Mouse (Mus musculus) kidney, postnatal 36 days (tissue): ENCODE data around the gene Ccnd2.
A peak's percentile ranks its signal among the peaks of the same experiment; 100 is the strongest.

ENCODE experiments used
- DNase-seq, 2 experiments: peaks; one replicate each; pipeline ENCODE4 v3.0.0; 2021 to 2022; ENCODE audit warnings: mixed read lengths in 2 of 2

Ccnd2 gene

DNA sequence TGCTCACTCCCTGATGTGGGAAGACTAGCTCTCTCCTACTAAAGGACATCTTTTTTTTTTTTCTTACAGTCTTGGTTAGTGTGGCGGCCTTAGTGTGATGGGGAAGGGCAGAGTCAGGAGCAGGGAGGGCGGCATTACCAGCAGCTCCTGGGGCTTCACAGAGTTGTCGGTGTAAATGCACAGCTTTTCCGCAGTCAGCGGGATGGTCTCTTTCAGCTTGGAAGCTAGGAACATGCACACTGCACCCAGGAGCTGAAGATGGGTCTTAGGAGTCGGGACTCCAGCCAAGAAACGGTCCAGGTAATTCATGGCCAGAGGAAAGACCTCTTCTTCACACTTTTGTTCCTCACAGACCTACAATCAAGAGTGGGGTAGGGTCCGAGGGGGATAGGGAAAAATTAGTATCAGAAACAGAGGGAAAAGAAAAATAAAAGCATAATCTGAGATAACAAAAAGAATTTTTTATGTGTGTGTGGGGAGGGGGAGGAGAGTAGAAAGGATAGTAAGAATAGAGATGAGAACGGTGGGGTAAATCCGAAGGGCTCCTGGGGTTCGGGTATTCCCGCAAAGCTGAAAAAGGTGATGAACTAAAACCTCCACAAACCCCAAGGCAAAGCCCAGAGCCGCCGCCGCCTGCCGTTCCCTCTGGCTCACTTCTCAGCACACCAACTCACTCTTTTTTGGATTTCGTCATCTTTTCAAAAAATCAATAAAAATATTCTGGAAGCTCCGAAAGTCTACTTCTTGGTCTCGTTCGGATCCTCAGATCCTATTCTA lies 3.3 kb downstream of the Ccnd2 start:
- DNase-seq = peak in 1 of 2 experiments; percentile 36

DNA sequence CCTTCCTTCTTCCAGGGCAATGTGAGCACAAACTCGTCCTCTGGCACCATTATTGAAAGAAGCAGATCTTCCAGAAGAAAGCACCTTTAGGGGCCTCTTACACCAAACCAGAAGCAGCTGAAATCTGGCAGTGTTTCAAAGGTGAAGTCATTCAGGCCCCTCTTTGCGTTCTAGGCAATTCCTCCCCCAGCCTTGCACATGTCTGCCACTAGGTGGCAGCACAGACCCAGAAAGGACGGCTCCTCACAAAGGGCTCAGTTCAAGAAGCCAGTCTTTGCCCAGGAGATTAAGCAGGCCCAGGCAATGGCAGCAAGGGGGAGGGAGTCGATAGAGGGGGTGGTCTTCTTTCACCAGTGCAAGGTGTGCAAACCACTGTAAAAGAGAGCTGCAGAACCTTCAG lies 4.3 kb downstream of the Ccnd2 start:
- peak; percentile 82 to 89 for DNase-seq

DNA sequence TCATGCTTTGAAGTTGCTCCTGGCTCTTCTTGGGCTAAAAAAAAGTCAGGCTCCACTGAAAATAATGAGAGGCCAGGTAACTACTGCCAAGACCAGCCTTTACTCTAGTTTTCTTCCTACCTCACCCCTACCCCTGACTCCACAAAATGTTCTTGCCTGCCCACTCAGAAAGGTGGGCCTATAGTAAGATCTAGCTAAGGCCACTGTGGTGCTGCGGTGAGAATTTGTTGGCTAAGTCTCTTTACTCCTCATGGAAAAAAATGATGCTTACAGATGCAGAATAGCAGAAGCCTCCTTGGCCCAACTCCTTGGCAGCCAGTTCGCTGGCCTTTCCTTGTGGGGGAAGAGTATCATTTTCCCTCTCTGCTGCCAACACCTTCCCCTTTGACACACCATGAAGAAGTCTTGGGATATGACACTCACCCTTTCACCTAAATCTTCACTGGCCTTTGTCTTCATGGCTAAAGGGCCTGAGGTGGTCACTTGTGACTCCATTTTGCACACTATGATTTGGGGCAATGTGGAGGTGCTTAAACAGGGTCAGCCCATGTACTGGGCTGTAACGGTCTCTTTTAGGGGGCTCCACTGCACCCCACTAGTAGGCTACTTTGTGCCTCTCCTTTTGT lies 5.6 kb downstream of the Ccnd2 start:
- DNase-seq = no peak

DNA sequence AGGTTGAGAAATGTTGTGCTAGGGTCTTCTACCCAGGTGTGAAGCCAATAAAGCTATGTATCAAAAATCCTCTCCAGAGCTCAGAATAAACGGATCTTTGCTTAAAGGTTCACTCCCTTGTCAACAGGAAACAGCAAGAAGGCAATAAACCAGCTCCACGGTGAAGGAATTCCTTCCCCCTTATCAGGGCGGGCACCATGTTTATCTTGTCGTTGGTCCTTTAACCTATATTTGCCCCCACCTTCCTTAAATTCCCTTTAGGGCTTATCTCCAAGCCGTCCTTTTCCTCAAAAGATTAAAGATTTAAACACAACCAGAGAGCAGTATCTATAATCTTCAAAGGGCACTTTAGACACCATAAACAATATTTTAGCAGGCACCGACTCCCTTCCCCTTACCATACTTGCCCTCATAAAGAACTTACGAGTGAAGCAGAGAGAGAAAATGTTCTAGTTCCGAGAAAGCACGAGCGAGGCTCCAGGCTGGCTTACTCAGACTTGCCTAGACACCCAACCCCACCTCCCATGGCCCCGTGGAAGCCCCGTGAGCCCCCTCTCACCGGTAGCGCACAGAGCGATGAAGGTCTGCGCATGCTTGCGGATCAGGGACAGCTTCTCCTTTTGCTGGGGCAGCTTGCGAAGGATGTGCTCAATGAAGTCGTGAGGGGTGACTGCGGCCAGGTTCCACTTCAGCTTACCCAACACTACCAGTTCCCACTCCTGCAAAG lies 6.4 kb downstream of the Ccnd2 start:
- no peak for DNase-seq

DNA sequence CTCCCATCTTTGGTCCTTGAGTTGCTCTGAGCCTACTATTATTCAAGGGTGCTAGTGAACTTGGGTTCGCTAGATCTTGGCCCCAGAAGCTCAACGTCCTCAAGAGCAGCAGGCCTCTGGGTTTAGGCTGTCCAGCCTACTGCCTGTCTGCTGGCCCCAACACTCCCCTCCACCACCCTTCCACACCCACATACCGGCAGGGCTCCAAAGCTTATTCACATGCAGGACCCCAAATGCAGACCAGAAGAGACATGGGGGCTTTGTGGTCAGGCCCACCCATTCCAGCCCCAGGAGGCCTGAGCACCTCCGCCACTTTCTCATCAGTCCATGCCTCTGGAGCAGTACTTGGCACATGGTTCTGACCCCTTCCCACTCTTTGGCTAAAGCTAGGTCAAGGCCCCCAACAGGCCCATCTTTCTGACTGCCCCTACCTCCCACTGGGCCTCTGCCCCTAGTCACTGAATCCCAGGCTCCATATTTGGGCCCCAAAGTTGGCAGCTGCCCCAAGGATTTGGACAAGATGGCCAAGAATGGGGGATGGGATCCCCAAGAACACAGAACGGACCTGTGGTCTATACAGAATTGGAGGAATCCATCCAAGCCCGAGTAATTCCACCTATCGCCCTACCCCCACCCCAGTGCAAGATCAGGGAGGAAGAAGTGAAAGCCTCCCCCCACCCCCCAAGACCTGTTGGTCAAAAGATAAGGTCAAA lies 8.3 kb downstream of the Ccnd2 start:
- no peak for DNase-seq

DNA sequence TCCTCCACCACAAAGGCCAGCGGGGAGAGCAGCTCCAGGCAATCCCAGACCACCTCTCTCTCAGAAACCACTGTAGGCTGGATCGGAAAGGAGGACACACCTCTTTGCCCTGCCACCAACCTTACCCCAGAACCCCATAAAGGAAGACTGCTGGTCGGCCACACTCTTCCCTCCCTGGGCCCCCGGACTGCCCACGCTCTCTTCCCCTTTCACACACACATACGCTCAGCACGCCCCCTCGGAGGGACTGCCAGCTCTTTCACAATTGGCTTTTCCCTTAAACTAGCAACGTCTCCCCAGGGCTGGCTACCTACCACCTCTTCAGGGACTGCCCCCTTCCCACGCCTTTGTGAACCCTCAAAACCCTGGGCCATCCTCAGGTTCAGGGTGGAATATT lies 8.9 kb downstream of the Ccnd2 start:
- no peak for DNase-seq

DNA sequence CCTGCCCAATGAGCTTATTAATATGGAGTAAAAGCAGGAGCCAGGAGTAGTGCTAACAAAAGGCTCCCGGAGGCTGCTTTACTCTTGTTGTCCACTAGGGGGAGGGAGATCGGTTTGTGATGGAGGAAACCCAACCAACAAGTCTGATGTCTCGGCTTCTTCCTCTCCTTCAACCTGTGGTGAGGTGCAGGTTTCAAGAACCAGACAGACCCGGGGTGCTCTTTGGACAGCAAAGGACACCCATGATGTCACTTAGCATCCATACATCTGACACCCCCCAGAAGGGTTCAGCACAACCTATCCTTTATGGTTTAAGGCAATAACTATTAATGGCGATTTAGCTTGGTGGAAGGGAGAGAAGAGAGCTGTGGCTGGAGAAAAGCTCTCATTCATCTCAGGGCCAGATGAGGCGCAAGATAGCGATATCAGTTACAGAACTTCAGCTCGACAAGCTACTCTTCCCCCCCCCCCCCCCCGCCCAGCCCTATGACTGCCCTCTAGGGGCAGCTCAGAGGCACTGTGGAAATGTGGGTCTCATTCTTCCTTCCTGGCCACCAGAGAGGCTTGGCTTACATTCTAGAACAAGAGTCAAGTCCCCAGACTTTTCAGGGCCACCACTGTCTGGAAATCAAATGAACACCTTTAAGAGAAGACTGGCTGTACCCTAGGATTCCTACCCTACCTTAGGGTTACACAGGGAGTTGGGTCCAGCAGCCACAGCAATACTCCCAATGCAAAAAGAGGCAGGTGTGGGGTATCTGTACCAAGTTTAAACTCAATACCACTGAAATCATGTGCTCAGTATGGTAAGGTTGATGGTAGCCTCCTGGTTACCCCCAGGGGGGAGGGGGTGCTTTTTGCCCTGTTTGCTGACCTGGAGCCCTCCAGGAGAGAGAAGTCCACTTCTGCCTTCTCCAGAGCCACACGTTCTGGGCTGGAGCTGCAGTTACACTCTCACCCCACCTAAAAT lies 9.6 kb downstream of the Ccnd2 start:
- DNase-seq = peak in 1 of 2 experiments; percentile 52

DNA sequence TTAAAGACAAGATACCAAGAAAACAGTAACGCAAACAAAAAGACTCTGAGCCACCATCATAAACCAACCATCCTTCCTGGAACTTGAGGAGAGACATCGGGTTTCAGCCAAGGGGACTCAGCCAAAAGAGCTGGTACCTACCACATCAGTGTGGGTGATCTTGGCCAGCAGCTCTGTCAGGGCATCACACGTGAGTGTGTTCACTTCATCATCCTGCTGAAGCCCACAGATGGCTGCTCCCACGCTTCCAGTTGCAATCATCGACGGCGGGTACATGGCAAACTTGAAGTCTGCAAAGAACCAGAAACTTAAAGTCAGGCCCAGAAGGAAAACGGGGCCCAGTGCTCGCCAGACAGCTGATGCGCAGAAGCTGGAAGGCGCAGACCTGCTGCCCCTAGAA lies 13.0 kb downstream of the Ccnd2 start:
- DNase-seq = no peak

DNA sequence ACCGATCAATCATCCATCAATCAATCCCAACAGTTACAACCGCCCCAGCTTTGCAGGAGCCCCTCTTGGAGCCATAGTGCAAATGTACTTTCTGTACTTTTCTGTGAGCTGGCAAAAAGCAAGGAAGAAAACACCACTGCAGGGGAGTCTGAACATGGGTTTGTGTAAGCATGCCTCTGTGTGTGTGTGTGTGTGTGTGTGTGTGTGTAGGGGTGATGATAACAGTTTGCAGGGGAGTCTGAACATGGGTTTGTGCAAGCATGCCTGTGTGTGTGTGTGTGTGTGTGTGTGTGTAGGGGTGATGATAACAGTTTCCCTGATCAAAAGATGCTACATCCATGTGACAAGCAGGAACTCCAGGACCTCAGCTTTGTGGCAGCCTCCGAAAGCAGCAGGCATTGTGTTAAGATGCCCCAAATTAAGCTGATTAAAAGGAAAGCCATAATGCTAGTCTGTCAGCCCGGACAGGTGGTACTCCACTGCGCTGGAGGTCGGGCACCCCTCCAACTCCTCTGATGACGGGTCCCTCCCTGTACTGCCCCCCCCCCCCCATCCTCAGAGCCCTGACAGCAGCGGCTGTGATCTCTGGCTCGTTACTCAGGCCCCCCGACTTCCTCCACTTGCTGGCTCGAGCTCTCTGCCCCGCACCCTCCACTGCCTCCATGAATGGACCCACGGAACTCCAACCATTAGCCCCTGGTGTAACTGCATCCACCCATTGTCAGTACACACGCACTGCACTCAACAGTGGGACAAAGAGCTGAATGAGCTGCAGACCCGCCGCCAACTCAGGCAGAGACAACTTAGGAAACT lies 18.4 kb downstream of the Ccnd2 start:
- DNase-seq = no peak

DNA sequence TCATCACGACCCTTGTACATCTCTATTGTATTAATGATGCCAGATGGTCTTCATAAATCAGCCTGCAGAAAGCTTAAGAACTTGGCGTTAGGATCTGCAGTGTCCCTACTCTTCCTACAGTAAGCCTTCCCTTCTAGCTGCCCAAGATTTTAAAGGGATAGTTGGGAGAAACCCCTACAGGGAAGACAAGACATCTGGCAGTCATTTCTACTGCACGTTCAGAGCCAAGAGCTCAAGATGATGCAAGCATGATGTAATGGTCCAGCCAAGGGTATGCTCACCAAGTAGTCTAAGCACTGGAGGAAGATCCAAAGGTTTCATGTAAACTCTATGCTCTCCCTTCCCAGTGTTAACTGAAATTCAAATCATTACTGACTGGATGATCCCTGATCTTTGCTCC lies 19.3 kb downstream of the Ccnd2 start:
- DNase-seq = no peak

DNA sequence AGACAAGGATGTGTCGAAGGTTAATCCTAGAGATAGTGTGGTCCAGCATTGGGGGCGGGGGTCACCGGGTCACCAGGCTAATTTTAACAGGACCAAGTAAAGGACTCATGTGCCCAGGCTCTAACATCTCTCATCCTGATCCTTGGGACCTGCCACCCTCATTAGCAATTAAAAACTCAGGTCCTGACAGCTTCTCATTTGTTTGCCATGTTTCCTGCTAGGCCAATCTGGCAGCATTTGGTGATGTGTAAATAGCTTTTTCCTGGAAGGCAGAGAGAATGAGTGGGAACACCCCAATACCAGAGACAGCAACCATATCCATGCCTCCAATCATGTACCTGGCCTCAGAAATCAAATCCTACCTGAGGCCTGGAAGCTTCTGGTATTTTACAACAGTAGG lies 20.0 kb downstream of the Ccnd2 start:
- no peak for DNase-seq

DNA sequence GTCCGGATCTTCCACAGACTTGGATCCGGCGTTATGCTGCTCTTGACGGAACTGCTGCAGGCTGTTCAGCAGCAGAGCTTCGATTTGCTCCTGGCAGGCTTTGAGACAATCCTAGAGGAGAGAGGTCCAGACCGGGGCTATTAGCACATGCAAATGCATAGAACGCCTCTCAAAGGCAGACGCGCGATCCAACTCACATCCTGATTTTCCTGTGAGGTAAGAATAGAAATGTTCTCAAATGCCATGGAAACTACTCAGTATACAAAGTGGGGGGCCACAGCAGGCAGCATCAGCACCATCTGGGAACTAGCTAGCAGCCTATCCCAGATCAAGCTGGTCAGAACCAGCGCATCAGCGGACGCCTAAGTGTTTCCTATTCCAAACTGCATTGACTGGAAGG lies 21.6 kb downstream of the Ccnd2 start:
- DNase-seq = no peak

DNA sequence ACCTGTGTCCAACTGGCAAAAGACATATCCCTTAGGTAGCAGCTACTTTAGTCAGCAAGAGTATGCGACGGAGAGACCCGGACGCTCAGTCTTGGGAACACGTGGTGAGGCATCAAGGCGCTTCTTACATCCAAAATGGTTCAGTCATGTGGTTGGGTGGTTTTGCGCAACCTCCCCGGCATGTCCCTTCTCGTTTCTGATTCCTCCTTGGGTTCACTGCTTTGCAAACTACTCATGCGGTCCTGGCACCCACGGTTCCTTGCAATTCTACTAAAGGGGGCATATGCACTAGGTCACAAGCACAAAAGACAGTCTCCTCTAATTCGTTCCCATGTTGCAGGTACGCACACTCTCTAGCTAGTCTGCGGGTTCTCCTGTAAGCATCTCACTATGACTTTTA lies 22.3 kb downstream of the Ccnd2 start:
- no peak for DNase-seq

DNA sequence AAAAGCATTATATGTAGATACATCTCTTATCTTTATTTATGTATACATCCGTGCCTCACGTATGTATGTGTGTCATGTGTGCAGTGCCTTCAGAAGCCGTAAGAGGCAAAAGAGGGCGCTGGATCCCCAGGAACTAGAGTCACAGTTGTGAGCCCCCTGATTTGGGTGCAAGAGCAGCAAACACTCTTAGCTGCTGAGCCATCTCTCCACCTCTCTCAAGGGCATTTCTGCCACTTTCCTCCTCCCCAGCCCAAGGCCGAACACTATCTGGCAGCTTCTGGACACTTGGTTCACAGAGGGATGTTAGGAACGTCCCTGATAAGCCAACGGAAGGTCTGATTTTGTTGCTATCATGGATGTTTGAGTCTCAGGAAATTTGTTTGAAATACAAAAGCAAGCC lies 28.5 kb downstream of the Ccnd2 start:
- DNase-seq = no peak

DNA sequence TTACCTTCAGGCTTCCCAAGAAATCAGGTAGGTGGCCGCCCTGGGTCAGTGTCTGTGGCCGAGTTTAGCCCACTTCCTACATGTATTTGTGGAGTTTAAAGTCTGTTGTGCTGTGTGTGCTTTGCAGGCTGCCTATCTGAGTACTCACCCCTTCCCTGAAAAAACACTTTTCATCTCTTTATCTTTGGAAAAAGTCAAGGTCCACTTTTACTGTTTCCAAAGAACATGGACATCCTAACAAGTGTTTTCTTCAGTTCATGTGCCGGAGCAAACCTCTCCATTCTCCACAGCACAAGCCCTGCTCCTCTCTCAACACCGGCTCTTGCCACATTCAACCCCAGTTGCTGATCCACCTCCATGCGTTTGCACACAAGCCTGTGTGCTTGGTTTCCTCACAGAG lies 29.0 kb downstream of the Ccnd2 start:
- no peak for DNase-seq

DNA sequence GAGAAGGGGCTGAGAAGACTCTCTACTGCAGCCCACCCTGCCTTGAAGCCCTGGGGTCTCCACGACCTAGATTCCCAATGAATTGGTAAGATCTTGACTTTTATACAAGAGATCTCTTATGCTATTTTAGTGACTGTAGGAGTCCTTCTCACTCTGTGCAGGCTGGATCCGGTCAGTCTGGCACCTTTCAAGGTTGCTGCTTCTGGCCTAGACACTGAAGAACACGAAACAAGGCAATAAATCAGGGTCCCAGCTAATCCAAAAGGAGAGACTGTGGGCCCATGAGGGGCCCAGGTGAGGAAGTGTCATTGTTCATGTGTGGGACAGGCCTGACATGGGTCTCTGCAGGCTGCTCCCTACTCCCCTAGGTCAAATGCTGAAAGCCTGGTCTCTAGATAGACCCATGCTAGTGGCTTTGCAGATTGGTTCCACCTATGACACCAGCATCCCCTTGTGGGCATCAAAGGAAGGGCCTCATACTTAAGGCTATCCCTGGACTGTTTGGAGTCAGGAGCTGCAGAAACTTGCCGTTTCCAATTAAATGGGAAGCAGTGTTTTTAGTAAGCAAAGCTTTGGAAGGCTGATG lies 29.7 kb downstream of the Ccnd2 start:
- peak in 1 of 2 experiments; percentile 17 for DNase-seq

DNA sequence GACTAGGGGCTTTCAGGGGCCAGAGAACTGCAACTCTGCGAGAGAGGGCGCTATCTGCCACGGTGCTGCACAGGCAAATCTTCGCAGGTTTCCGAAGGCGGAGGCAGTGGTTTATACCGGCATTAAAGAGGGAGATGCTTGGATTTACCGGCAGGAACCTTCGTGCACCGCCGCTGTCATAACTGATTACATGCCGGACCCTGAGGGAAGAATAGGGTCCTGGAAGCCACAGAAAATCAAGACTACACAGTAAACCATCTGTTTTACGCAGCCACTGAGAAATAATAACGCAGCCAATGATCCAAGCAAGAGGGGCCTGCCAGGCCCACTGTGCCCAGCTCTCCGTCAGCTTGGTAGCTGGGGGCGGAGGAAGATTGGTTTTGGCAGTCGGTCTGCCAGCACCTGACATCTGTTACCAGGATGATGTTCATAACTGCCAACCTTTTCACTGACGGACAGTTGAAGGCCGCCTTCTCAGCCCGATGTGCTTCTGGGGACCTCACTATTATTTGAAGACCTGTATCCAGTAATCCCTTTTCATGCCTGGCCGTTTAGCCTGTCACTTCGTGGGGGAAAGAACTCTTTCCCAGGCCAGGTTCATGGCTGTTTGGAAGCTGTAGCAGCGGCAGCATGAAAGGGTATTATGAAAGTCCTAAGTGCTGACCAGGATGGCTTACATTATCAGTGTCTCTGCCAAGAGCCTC lies 37.1 kb downstream of the Ccnd2 start:
- no peak for DNase-seq

DNA sequence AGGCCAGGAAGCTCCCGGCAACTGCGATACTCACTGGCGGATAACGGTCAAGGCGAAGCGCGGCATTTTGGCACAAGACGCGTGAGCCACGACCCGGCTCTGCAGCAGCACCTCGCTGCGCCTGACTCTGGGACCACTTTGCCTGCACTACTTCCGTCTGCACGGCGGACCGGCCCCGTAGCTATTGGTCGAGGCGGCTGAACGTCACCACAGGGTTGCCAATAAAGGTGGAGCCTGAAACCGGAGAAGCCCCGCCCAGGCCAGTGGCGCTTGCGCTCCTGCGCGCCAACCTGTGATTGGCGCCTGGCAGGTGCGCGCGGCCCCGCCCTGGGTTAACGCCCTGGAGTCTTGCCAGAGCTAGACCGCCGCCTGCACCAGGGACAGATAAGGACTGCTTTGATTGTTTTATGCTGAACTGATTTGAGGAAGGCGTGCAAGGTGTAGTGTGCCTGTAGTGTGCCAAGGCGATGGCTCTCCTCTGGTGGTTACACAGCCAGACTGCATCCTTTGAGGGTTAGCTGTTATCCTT lies 42.5 kb downstream of the Ccnd2 start, which contains the start of gene Tigar:
Gene Tigar (minus strand): TSS at position 156 of the 529 bp plus-strand sequence.
- DNase-seq = peak; percentile 94 to 95

DNA sequence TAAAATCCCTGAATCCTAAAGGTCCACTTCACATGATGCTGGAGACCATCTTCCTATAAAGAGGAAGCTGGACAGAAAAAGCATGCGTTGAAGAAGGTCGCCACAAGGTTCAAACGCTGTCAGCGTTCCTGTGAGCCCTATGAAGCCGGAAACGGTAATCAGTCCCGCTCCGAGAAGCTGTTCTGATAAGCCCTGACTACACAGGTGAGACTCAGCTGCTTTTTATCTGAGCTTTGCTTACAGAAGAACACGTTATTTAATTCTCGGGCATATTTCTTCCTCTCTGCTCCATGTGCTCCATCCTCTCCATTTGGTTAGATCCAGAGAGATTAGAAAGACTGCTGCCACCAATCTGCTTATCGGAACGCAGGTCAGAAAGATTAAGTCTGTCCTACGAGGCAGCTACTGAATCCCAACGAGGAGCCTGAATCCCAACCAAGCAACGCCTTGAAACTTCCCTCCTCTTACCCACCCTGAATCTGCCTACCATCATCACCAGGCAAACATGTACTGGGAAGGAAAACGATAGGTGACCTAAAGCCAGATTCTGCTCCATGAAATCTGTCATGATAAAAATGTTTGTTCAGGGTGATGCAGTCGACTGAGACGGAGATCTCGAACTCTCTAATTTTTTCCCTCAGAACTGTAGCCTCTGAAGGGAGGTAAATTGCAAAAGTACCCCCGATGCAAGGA lies 43.5 kb downstream of the Ccnd2 start:
- DNase-seq = no peak
